Mouse (Mus musculus) lung, postnatal 0 days (tissue): ENCODE measurements around the gene Bnip1.

Experiments used
- CTCF ChIP-seq: IDR thresholded peaks from 2 replicates; pipeline ENCODE4 v1.5.1; 2016; ENCODE audit warnings: antibody characterized with exemption, mild to moderate bottlenecking
- EP300 ChIP-seq: IDR thresholded peaks from 2 replicates; pipeline ENCODE4 v1.6.1; 2016; ENCODE audit warnings: antibody characterized with exemption, mild to moderate bottlenecking, control low read depth

DNA sequence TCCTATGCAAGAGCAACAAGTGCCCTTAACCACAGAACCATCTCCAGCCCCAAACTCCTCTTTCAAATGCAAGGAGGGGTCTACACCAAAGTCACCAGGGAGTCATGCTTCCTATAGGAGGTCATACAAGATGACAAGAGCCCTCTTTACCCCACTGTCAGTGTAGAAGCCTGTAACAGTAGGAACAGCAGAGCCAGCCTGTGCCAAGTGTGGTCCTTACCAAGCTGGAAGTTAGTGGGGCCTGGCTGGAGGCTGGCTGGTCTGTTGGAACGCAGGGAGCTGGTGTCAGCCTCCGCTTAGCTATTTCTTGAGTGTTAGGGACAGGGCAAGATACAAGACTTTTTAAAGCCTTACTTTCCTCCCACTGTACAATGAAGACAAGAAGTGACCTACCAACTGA lies 52.9 kb downstream of the Bnip1 start:
- TF ChIP-seq CTCF, result no peak
- TF ChIP-seq EP300, result no peak
